Mouse (Mus musculus): ENCODE measurements around the gene Ssr2. TPM values are rescaled to one million over a fixed set of nuclear protein-coding genes. Genes with fewer than 3 reads are reported as not detected.

The Ssr2 gene
- polyA plus RNA-seq, 1 experiment from 2014 or later, result 384 TPM

- Histone ChIP-seq H3K4me2 (replicated peaks; ENCODE audit: low read depth, low read length) (no peak overlapping the region), H3K9ac (replicated peaks; ENCODE audit: low read depth) (no peak overlapping the region), H3K9me3 (ENCODE audit: low read length) (no peaks in the 10 kb centered on the region), H3K36me3 (ENCODE audit: insufficient read depth, low read length) (peaks cover 46% of the 10 kb centered on the region), H3K27ac (ENCODE audit: low read length) (no peak overlapping the region), H3K27me3 (replicated peaks; ENCODE audit: insufficient read depth, low read length) (no peaks in the 10 kb centered on the region), H3K4me3 (ENCODE audit: low read depth, low read length) (no peak overlapping the region), H3K4me1 (ENCODE audit: insufficient read depth, low read depth, low read length) (no peaks in the 10 kb centered on the region)
- TF ChIP-seq CTCF (IDR thresholded peaks at IDR 0.05), result no peak
- WGBS, result 67% methylated on average over 6 of the region's 6 CpGs
- no peak for ATAC-seq
- no peak for DNase-seq (ENCODE audit: low spot score)
These were observed 7.8 kb upstream of the Ssr2 start for GRCm38 (mm10) chr3:88567892-88568291.

- 96% methylated on average over 2 of the region's 2 CpGs for WGBS
- TF ChIP-seq EP300 (IDR thresholded peaks at IDR 0.05), result no peak
- no peak for TF ChIP-seq CTCF (IDR thresholded peaks at IDR 0.05)
- Histone ChIP-seq H3K4me2 (replicated peaks; ENCODE audit: low read depth, low read length) (no peak overlapping the region), H3K9ac (replicated peaks; ENCODE audit: low read depth) (no peak overlapping the region), H3K4me3 (ENCODE audit: low read depth, low read length) (no peak overlapping the region), H3K27ac (ENCODE audit: low read length) (no peak overlapping the region), H3K4me1 (ENCODE audit: insufficient read depth, low read depth, low read length) (no peaks in the 10 kb centered on the region), H3K9me3 (ENCODE audit: low read length) (no peaks in the 10 kb centered on the region), H3K36me3 (ENCODE audit: insufficient read depth, low read length) (peaks cover 43% of the 10 kb centered on the region), H3K27me3 (replicated peaks; ENCODE audit: insufficient read depth, low read length) (no peaks in the 10 kb centered on the region)
- DNase-seq (ENCODE audit: low spot score) (no peak), ATAC-seq (no peak)
These were observed 7.1 kb upstream of the Ssr2 start for GRCm38 (mm10) chr3:88568615-88569014.

DNA sequence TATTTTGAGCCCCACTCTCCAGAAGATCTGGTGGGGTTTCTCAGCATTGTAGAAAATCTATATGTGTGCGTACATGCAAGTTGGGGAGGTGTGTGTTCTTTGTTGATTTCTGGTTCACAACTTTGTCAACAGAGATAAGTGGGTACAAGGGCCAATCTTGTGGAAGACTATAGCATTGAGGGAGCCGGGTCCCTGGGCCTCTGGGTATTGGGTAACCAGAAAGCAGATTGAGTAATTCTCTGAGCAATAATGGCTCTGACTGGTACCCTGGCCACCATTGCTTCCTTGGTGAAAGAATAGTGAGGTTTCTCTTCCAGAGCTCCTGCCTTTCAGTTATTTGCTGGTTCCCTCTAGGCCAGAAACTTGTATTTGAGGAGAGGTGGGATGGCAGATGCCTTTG is 6.6 kb upstream of the Ssr2 start:
- no peaks in the 10 kb centered on the region for H3K9me3 ChIP-seq (ENCODE audit: low read length)
- no peaks in the 10 kb centered on the region for H3K4me1 ChIP-seq (ENCODE audit: insufficient read depth, low read depth, low read length)
- H3K27ac ChIP-seq (ENCODE audit: low read length), result no peak overlapping the region
- H3K9ac ChIP-seq (replicated peaks; ENCODE audit: low read depth), result no peak overlapping the region
- DNase-seq (ENCODE audit: low spot score), result no peak
- TF ChIP-seq EP300 (IDR thresholded peaks at IDR 0.05) (no peak), CTCF (IDR thresholded peaks at IDR 0.05) (no peak)
- WGBS, result 69% methylated on average over 2 of the region's 2 CpGs
- ATAC-seq, result peak; percentile 47; the same call in 1 of the 2 replicates
- H3K4me3 ChIP-seq (ENCODE audit: low read depth, low read length), result no peak overlapping the region
- H3K4me2 ChIP-seq (replicated peaks; ENCODE audit: low read depth, low read length), result no peak overlapping the region
- peaks cover 38% of the 10 kb centered on the region for H3K36me3 ChIP-seq (ENCODE audit: insufficient read depth, low read length)
- no peaks in the 10 kb centered on the region for H3K27me3 ChIP-seq (replicated peaks; ENCODE audit: insufficient read depth, low read length)

GRCm38 (mm10) chr3:88569694-88570093 is 6.0 kb upstream of the Ssr2 start:
- H3K4me1 ChIP-seq (ENCODE audit: insufficient read depth, low read depth, low read length), result no peaks in the 10 kb centered on the region
- H3K27ac ChIP-seq (ENCODE audit: low read length), result no peak overlapping the region
- peak; percentile 69 for ATAC-seq
- H3K9me3 ChIP-seq (ENCODE audit: low read length), result no peaks in the 10 kb centered on the region
- H3K9ac ChIP-seq (replicated peaks; ENCODE audit: low read depth), result no peak overlapping the region
- H3K4me2 ChIP-seq (replicated peaks; ENCODE audit: low read depth, low read length), result no peak overlapping the region
- no peak for TF ChIP-seq EP300 (IDR thresholded peaks at IDR 0.05)
- TF ChIP-seq CTCF (IDR thresholded peaks at IDR 0.05), result no peak
- peaks cover 32% of the 10 kb centered on the region for H3K36me3 ChIP-seq (ENCODE audit: insufficient read depth, low read length)
- no peak overlapping the region for H3K4me3 ChIP-seq (ENCODE audit: low read depth, low read length)
- 72% methylated on average over 5 of the region's 5 CpGs for WGBS
- peak; percentile 63 for DNase-seq (ENCODE audit: low spot score)
- H3K27me3 ChIP-seq (replicated peaks; ENCODE audit: insufficient read depth, low read length), result no peaks in the 10 kb centered on the region

- ATAC-seq, result no peak
- peaks cover 25% of the 10 kb centered on the region for H3K36me3 ChIP-seq (ENCODE audit: insufficient read depth, low read length)
- 85% methylated on average over 10 of the region's 10 CpGs for WGBS
These were observed 5.3 kb upstream of the Ssr2 start for GRCm38 (mm10) chr3:88570341-88570740.

GRCm38 (mm10) chr3:88571856-88572255 is 3.8 kb upstream of the Ssr2 start:
- no peaks in the 10 kb centered on the region for H3K27me3 ChIP-seq (replicated peaks; ENCODE audit: insufficient read depth, low read length)
- 94% methylated on average over 1 of the region's 1 CpGs for WGBS
- H3K9me3 ChIP-seq (ENCODE audit: low read length), result no peaks in the 10 kb centered on the region
- TF ChIP-seq CTCF (IDR thresholded peaks at IDR 0.05) (no peak), EP300 (IDR thresholded peaks at IDR 0.05) (no peak)
- H3K36me3 ChIP-seq (ENCODE audit: insufficient read depth, low read length), result peaks cover 10% of the 10 kb centered on the region; the same call in 1 of the 2 replicates
- H3K27ac ChIP-seq (ENCODE audit: low read length), result no peak overlapping the region
- DNase-seq (ENCODE audit: low spot score) (no peak), ATAC-seq (no peak)
- H3K9ac ChIP-seq (replicated peaks; ENCODE audit: low read depth), result no peak overlapping the region
- no peaks in the 10 kb centered on the region for H3K4me1 ChIP-seq (ENCODE audit: insufficient read depth, low read depth, low read length)
- no peak overlapping the region for H3K4me3 ChIP-seq (ENCODE audit: low read depth, low read length)
- no peak overlapping the region for H3K4me2 ChIP-seq (replicated peaks; ENCODE audit: low read depth, low read length)

More at GRCm38 (mm10) chr3:88570341-88570740, 5.3 kb upstream of the Ssr2 start:
- no peak for DNase-seq (ENCODE audit: low spot score)
- Histone ChIP-seq H3K4me3 (ENCODE audit: low read depth, low read length) (no peak overlapping the region), H3K9me3 (ENCODE audit: low read length) (no peaks in the 10 kb centered on the region), H3K9ac (replicated peaks; ENCODE audit: low read depth) (no peak overlapping the region), H3K27me3 (replicated peaks; ENCODE audit: insufficient read depth, low read length) (no peaks in the 10 kb centered on the region), H3K27ac (ENCODE audit: low read length) (no peak overlapping the region), H3K4me1 (ENCODE audit: insufficient read depth, low read depth, low read length) (no peaks in the 10 kb centered on the region), H3K4me2 (replicated peaks; ENCODE audit: low read depth, low read length) (no peak overlapping the region)
- TF ChIP-seq CTCF (IDR thresholded peaks at IDR 0.05), result no peak

GRCm38 (mm10) chr3:88572835-88573234 is 2.8 kb upstream of the Ssr2 start:
- ATAC-seq (no peak), DNase-seq (ENCODE audit: low spot score) (no peak)
- Histone ChIP-seq H3K36me3 (ENCODE audit: insufficient read depth, low read length) (peaks cover 10% of the 10 kb centered on the region; the same call in 1 of the 2 replicates), H3K27ac (ENCODE audit: low read length) (no peak overlapping the region), H3K4me3 (ENCODE audit: low read depth, low read length) (no peak overlapping the region), H3K9me3 (ENCODE audit: low read length) (no peaks in the 10 kb centered on the region), H3K4me2 (replicated peaks; ENCODE audit: low read depth, low read length) (no peak overlapping the region), H3K4me1 (ENCODE audit: insufficient read depth, low read depth, low read length) (no peaks in the 10 kb centered on the region), H3K27me3 (replicated peaks; ENCODE audit: insufficient read depth, low read length) (no peaks in the 10 kb centered on the region), H3K9ac (replicated peaks; ENCODE audit: low read depth) (no peak overlapping the region)
- WGBS, result 72% methylated on average over 2 of the region's 2 CpGs
- TF ChIP-seq EP300 (IDR thresholded peaks at IDR 0.05), result no peak
- TF ChIP-seq CTCF (IDR thresholded peaks at IDR 0.05), result no peak

All from lung, postnatal 0 days (tissue).